Mouse (Mus musculus) retina, postnatal 1 day (tissue): Measurements from ENCODE around the gene Unc13d.

Experiments
- DNase-seq: peaks from one replicate; pipeline ENCODE4 v3.0.0-alpha.2; 2012

Unc13d gene

GRCm38 (mm10) chr11:116076836-116077235 is 925 bp downstream of the Unc13d start:
- no peak for DNase-seq

GRCm38 (mm10) chr11:116076266-116076540 is 1.6 kb downstream of the Unc13d start:
- no peak for DNase-seq

- peak; percentile 38 for DNase-seq
Observed at GRCm38 (mm10) chr11:116075539-116076265, 2.1 kb downstream of the Unc13d start.

- DNase-seq, result no peak
Observed at GRCm38 (mm10) chr11:116074436-116074991, 3.2 kb downstream of the Unc13d start.

GRCm38 (mm10) chr11:116072608-116073007 is 5.2 kb downstream of the Unc13d start:
- DNase-seq, result no peak

GRCm38 (mm10) chr11:116071510-116071909 is 6.3 kb downstream of the Unc13d start:
- DNase-seq, result peak; percentile 41

GRCm38 (mm10) chr11:116065345-116065744 is 12.4 kb downstream of the Unc13d start:
- DNase-seq, result no peak

- no peak for DNase-seq
Observed at GRCm38 (mm10) chr11:116064187-116064867, 13.4 kb downstream of the Unc13d start.

GRCm38 (mm10) chr11:116063562-116063961 is 14.2 kb downstream of the Unc13d start:
- no peak for DNase-seq

- DNase-seq, result no peak
Observed at GRCm38 (mm10) chr11:116062521-116062920, 15.2 kb downstream of the Unc13d start.

GRCm38 (mm10) chr11:116061641-116062415 is 15.9 kb downstream of the Unc13d start:
- no peak for DNase-seq

- DNase-seq, result no peak
Observed at GRCm38 (mm10) chr11:116060596-116060995, 17.2 kb downstream of the Unc13d start.

GRCm38 (mm10) chr11:116059691-116060025 is 18.1 kb downstream of the Unc13d start:
- DNase-seq, result no peak

GRCm38 (mm10) chr11:116058868-116059690 is 18.7 kb downstream of the Unc13d start:
- DNase-seq, result no peak

GRCm38 (mm10) chr11:116058022-116058614 is 19.6 kb downstream of the Unc13d start:
- DNase-seq, result no peak

GRCm38 (mm10) chr11:116057237-116057881 is 20.4 kb downstream of the Unc13d start:
- no peak for DNase-seq

- DNase-seq, result no peak
Observed at GRCm38 (mm10) chr11:116055873-116056272, 21.9 kb downstream of the Unc13d start.

GRCm38 (mm10) chr11:116053510-116054229 is 24.1 kb downstream of the Unc13d start:
- no peak for DNase-seq

- no peak for DNase-seq
Observed at GRCm38 (mm10) chr11:116050196-116050595, 27.6 kb downstream of the Unc13d start.

GRCm38 (mm10) chr11:116049610-116050009 is 28.2 kb downstream of the Unc13d start:
- no peak for DNase-seq

GRCm38 (mm10) chr11:116045173-116045572 is 32.6 kb downstream of the Unc13d start:
- DNase-seq, result no peak
